Mouse (Mus musculus) kidney, postnatal 25 days (tissue): ENCODE data around the gene Glb1l2.
A peak's percentile ranks its signal among the peaks of the same experiment; 100 is the strongest.

Experiments used
- DNase-seq, 2 experiments: peaks; one replicate each; pipeline ENCODE4 v3.0.0; 2021; ENCODE audit warnings: mixed read lengths in 2 of 2

Gene Glb1l2

DNA sequence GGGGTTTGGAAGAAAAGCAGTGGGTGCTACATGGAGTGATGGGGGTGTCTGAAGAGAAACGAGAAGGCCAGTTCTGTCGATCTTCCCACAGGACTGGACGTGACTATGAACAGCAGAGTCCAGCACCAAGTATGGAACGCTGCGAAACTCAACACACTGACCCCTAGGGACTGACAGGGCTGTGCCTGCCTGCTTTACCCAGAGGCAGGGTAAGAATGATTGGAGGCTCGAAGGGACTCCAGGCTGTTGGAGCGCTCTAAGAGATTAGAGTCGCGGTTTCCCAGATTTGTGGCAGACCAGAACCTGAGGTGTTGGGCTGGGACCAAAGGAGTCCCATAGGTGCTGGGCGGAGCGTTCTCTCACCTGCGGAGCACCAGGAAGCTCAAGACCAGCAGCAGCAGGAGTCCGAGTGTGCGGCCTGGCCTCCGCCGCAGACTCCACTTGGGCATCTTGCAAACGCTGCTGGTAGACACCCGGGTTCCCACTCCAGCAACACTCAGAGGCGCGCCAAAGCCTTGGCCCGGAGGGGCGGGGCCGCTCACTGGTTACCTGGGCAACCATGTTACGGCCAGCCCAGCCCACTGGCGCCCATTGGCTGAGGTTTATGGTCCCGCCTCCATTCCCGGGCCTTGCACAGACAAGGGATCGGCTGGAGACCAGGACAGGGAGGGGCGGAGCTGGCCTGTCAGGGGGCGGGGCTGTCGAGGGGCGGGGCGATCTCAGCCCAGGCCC is at the start of gene Glb1l2:
Gene Glb1l2 (minus strand): TSS at position 534 of the 732 bp plus-strand sequence.
- peak; percentile 97 to 99 for DNase-seq

DNA sequence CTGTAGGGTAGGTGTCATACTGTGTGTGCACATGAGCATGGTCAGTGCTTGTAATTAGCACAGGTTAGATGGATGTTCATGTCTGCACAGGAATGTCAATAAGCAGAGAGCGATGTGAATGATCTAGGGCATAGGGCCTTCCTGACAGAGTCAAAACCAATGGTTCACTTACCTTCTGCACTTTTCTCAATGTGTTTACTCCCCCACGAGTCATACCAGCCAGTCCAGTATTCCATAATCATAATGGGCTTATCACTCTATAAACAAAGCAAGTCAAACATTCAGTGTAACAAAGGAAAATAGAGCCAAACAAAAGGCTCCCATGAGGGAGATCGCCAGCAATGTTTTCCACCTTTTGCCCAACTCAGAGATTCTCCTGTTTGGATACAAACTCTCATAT is 24.8 kb upstream of the Glb1l2 start:
- no peak for DNase-seq

GRCm38 (mm10) chr9:26819942-26820341 is 13.7 kb upstream of the Glb1l2 start:
- DNase-seq, result no peak

DNA sequence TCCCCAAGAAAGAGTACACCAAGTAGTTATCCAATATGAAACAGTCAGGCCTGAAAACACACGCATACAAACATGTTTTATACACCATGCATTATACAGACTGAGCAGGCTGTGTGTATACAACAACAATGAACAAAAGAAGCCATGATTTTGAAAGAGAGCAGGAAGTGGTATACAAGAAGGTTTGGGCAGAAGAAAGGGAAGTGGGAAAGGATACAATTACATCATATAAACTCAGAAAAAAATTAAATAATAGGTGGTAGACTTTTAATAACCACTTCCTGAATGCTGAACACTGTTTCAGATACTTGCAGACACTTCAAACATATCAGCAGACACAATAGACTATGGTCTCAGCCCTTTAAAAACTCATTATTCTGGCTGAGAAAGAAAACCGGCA is 2.5 kb upstream of the Glb1l2 start:
- no peak for DNase-seq

DNA sequence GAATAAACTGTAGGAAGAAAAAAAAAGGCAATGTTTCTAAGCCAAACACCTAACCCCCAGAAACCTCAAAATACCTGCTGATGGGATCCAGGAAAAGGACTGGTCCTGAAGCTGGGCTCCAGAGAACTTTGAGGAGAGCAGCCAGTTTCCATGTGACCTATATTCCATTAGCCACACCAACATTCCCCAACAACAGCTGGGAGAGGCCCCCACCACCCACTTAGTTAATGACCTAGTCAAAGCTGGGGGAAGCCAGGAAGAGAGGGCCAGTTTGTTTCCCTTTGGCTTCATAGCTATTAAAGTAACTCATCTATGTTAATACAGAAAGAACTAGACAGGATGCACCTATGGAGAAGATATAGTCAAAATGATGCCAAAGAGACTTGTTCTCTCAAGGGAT is 1.9 kb downstream of the Glb1l2 start:
- DNase-seq, result no peak

DNA sequence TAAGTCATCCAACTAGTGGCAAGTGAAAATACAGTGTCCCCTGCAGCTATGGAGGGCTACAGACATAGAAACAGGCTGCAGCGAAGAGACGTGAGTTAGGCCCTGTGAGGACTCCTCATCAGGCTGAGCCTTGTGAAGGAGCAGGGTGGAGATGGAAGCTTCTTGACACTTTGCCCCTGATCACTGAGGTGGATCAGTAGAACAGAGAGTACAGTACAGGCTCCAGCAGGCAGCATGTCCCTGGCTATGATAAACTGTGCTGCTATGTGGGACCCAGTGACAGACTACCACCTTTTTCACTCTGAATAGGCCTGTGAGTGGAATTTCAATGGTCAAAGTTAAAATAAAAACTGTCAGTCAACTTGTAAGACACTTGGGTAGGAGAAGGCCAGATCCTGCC is 5.9 kb downstream of the Glb1l2 start:
- peak; percentile 63 to 88 for DNase-seq

- DNase-seq, result peak; percentile 32 to 58
These were observed 7.5 kb downstream of the Glb1l2 start for GRCm38 (mm10) chr9:26798731-26799130.

- peak in 1 of 2 experiments; percentile 20 for DNase-seq
These were observed 8.1 kb downstream of the Glb1l2 start for GRCm38 (mm10) chr9:26798205-26798604.

- peak in 1 of 2 experiments; percentile 52 for DNase-seq
These were observed 13.4 kb downstream of the Glb1l2 start for GRCm38 (mm10) chr9:26792829-26793228.

- DNase-seq, result no peak
These were observed 22.8 kb downstream of the Glb1l2 start for GRCm38 (mm10) chr9:26783414-26783975.

GRCm38 (mm10) chr9:26778421-26778820 is 27.8 kb downstream of the Glb1l2 start:
- DNase-seq, result peak in 1 of 2 experiments; percentile 45

DNA sequence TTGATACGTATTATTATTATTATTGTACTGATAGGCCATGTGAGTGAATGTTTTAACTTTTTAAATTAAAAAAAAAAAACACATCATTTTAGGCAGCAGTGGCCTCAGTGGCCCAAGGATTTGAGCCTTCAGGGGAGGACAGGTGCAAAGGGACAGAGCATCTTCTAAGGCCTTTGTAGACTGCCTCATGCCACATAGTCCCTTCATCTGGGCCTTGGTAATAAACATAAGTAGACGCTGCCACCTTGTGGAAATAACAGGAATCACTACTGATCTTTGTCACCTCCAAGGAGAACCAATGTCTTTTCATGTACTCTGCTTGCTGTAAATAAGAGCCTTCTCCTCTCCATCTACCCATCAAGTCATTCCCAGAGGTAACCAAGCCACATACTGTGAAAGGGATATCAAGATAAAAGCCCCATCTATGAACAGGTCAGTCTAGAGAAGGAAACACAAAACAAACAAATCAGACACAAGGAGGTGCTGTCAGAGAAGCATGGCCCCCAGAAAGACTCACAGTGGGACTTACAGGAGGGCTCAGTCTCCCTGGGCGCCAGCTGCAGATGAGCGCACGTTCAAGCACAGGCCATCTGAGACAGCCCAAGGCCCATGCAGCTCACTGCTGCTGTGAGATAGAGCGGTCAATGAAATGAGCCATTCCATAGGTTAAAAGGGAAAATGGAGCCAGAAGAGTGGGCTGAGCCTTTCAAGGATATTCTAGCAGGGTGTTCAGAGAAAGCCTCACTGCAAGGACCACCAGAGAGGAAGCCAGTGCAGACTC is 30.0 kb downstream of the Glb1l2 start:
- DNase-seq, result peak in 1 of 2 experiments; percentile 66

GRCm38 (mm10) chr9:26775700-26776099 is 30.6 kb downstream of the Glb1l2 start:
- DNase-seq, result no peak

DNA sequence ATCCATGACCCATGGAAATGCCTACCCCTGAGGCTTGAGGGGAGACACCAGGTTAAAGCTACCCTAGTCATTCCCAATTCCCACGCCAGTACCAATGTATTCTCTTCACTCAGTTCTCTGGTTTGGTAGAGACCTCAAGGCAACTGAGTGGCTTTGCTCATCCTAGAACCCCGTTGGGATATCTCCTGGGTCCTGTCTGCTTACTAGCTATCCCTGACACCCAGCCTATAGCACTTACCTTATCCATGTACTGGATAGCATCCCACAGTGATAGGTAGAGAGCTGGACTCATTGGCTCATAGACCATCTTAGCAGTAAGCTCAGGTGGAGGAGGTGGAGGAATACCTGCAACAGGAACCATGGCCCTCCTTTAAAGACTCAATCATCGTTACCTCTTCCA is 38.1 kb downstream of the Glb1l2 start:
- DNase-seq, result no peak

DNA sequence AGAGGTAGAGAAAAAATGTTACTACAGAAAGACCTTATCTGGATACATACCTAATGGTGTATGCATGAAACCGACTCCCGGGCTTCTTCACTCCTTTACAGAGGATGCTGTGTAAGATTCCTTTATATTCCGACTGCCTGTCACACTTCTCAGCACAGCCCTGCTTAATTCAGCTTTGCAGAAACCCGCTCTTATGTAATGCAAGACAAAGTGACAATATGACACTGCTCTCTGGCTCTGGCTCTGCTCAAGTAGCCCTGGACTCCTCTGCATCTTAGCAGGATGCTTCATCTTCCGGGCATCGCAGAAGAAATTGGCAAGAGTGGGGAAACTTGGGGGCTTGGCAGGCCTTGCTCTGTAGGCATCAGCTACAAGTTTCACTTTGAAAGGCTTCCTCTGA is 43.8 kb downstream of the Glb1l2 start:
- DNase-seq, result no peak

DNA sequence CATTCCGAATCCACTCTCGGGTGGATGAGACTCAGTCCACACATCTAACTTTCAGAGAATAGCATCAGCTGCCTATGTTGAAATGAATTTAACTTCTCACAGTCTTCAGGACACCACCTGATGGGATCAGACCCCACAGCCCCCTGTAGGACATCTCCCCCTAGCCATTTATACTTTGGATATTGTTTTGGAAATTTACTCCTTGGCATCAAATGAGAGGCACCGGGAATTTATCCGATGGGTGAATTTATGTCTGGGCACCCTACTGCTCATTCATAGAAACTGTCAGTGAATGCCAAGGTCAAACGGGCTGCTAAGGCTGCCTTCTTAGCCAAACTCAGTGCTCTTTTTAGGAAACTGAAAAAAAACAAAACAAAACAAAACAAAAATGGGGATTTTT is 45.7 kb downstream of the Glb1l2 start:
- DNase-seq, result no peak

DNA sequence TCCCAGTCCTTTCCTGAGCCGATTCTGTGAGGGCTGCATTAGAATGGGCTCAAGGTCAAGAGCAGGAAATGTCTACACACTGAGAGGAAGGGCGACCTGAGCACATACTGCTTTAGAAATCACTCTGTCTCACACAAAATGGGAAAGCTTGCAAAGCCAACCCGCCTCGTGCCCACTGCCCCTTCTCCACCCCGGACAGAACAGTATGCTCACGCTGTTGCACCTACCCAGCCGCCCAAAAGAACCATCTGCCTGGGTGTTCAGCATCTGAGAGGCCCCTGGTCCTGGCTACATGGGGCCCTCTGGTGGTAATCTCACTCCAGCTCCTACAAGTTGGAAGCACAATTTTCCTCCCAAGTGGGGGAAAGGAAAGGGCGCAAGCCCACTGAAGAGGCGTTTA is 46.2 kb downstream of the Glb1l2 start:
- DNase-seq, result peak in 1 of 2 experiments; percentile 53

- DNase-seq, result no peak
These were observed 57.4 kb downstream of the Glb1l2 start for GRCm38 (mm10) chr9:26748893-26749292.

- DNase-seq, result no peak
These were observed 59.1 kb downstream of the Glb1l2 start for GRCm38 (mm10) chr9:26747121-26747520.

GRCm38 (mm10) chr9:26742817-26743216 is 63.5 kb downstream of the Glb1l2 start:
- DNase-seq, result no peak

GRCm38 (mm10) chr9:26737116-26737515 is 69.2 kb downstream of the Glb1l2 start:
- peak in 1 of 2 experiments; percentile 4 for DNase-seq

DNA sequence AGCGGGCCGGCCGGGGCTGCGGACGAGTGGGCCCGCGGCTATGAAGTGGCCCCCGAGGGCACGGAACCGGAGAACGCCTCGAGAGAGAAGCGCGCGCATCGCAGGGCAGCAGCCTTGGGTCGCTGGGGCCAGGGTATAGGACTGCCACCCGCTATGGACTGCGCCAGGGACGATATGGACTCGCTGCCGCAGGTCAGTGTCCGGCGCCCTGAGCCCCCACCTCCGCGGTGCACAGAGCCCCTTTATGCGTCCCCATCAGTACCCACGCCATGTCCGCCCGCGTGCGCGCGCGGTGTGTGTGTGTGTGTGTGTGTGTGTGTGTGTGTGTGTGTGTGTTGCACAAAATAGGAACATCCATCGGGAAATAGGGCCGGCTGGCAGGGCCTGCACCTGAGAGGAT is 72.3 kb downstream of the Glb1l2 start:
- no peak for DNase-seq

GRCm38 (mm10) chr9:26733206-26733891 is 72.9 kb downstream of the Glb1l2 start, which contains the start of gene B3gat1:
Gene B3gat1, plus strand, starts transcription at chr9:26733728.
- DNase-seq, result no peak
